Mouse (Mus musculus): ENCODE data around the gene Polr1b.

- TF ChIP-seq CTCF (IDR thresholded peaks at IDR 0.05; ENCODE audit: control insufficient read depth, insufficient read depth, low read length) (no peak), POLR2A (IDR thresholded peaks at IDR 0.05; ENCODE audit: borderline replicate concordance, control insufficient read depth, low read depth, low read length) (no peak)
These were observed 45.1 kb upstream of the Polr1b start for GRCm38 (mm10) chr2:129055741-129056140.

Measured in bone marrow, adult 2 months (tissue).